Mouse (Mus musculus) kidney, postnatal 4 days (tissue): ENCODE data around the gene Fcamr.

ENCODE experiments used
- DNase-seq, 2 experiments: peaks; one replicate each; pipeline ENCODE4 v3.0.0; 2021; ENCODE audit warnings: mixed read lengths in 2 of 2

Fcamr gene

DNA sequence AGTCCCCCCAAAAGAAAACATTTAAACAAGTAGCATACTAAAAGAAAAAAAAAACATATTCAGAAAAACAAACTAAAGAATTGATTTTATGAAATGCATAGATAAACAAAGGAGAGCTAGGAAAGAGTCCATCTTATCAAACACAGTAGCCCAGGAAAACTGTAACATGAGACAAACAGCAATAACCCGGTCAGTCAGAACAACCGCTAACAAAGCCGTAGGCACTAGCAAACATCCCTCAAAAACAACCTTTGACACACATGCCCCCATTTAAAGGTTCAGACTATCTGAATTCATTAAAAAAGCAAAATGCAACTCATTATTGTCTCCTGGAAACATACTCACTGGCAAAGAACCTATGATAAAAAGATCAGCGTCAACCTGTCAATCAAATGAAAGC, 56.8 kb downstream of the Fcamr start:
- DNase-seq = no peak

DNA sequence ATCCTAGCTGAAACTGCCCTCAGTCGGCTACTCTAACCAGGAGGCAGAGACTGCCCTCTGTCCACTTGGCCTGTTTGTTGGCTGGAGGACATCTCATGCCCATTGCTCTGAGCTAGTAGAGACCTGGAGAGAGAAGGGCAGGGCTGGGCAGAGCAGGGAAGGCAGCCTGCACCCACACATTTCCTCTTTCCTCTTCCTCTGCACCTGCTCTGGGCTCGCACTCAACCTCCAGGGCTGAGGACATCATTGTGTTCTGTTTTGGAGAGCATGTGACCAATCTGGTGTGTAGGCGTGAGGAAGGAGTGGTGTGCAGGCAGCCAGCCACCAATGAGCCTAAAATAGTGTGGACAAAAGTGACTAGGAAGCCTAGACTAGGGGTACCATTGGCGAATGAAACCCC, 63.5 kb downstream of the Fcamr start:
- DNase-seq = no peak
